Mouse (Mus musculus) stomach, postnatal 0 days (tissue): ENCODE data around the gene Gbp3.

ENCODE experiments used
- CTCF ChIP-seq: IDR thresholded peaks from 2 replicates; pipeline ENCODE4 v1.5.1; 2016; ENCODE audit warnings: antibody characterized with exemption, low read depth, mild to moderate bottlenecking, moderate library complexity
- EP300 ChIP-seq: optimal IDR thresholded peaks from 2 replicates; pipeline ENCODE3; 2016; ENCODE audit warnings: antibody characterized with exemption

GRCm38 (mm10) chr3:142546690-142547089 lies 13.1 kb upstream of the Gbp3 start:
- no peak for TF ChIP-seq CTCF
- TF ChIP-seq EP300 = no peak
